Mouse (Mus musculus) midbrain, embryonic 12.5 days (tissue): Measurements from ENCODE around the gene Cmtr2. TPM values are rescaled to one million over a fixed set of nuclear protein-coding genes. Genes with fewer than 3 reads are reported as not detected.

Experiments used
- ATAC-seq: fragments of 200-750 bp; cut with Nextera tagmentation; 2 replicates; pipeline ENCODE4 v1.8.0; 2017; ENCODE audit warnings: low read depth, moderate TSS enrichment, moderate library complexity; ENCODE audit not compliant: low FRiP score
- H3K27ac ChIP-seq: fragments of 300-500 bp; sonication (generic); replicated peaks from 2 replicates; pipeline ENCODE4 v1.5.1; 2016; ENCODE audit warnings: mild to moderate bottlenecking
- H3K27me3 ChIP-seq: fragments of 300-500 bp; sonication (generic); 2 replicates; pipeline ENCODE4 v1.6.1; 2016; ENCODE audit warnings: mild to moderate bottlenecking
- H3K36me3 ChIP-seq: fragments of 300-500 bp; sonication (generic); 2 replicates; pipeline ENCODE4 v1.6.1; 2016
- H3K4me1 ChIP-seq: fragments of 300-500 bp; sonication (generic); 2 replicates; pipeline ENCODE4 v1.6.1; 2016
- H3K4me2 ChIP-seq: fragments of 300-500 bp; sonication (generic); replicated peaks from 2 replicates; pipeline ENCODE4 v1.6.1; 2016; ENCODE audit warnings: mild to moderate bottlenecking, moderate library complexity
- H3K4me3 ChIP-seq: fragments of 300-500 bp; sonication (generic); 2 replicates; pipeline ENCODE4 v1.5.1; 2016; ENCODE audit warnings: mild to moderate bottlenecking
- H3K9ac ChIP-seq: fragments of 300-500 bp; sonication (generic); replicated peaks from 2 replicates; pipeline ENCODE4 v1.6.1; 2016; ENCODE audit warnings: mild to moderate bottlenecking, moderate library complexity
- H3K9me3 ChIP-seq: fragments of 300-500 bp; sonication (generic); 2 replicates; pipeline ENCODE4 v1.6.1; 2016; ENCODE audit warnings: mild to moderate bottlenecking
- WGBS: fragments of 180-500 bp; shearing (Covaris S2); methylation state at CpG from one replicate; pipeline ENCODE4 v1.1.7; 2016; 5-methylcytosine and 5-hydroxymethylcytosine counted together
- polyA plus RNA-seq: library from polyadenylated mRNA; unstranded; fragments of >200 nt; fragmentation: Nextera tagmentation; extraction: Ambion mirVana; gene quantifications from 2 replicates; pipeline ENCODE4 v1.2.1, GENCODE M21; 2016

Cmtr2 gene
- polyA plus RNA-seq, 1 experiment from 2014 or later: 13.6 TPM

- Histone ChIP-seq H3K27ac (no peak overlapping the region), H3K4me3 (no peak overlapping the region), H3K4me1 (no peaks in the 10 kb centered on the region), H3K27me3 (no peaks in the 10 kb centered on the region), H3K36me3 (no peaks in the 10 kb centered on the region), H3K9ac (no peak overlapping the region), H3K4me2 (no peak overlapping the region), H3K9me3 (no peaks in the 10 kb centered on the region)
- 29% methylated on average over 11 of the region's 11 CpGs for WGBS
- no peak for ATAC-seq
These were observed 13.7 kb upstream of the Cmtr2 start for GRCm38 (mm10) chr8:110201806-110202205.

GRCm38 (mm10) chr8:110216253-110216652, 788 bp downstream of the Cmtr2 start:
- H3K4me3 ChIP-seq: no peak overlapping the region
- H3K27ac ChIP-seq: no peak overlapping the region
- WGBS: 85% methylated on average over 5 of the region's 5 CpGs
- H3K4me2 ChIP-seq: no peak overlapping the region
- no peak for ATAC-seq
- H3K27me3 ChIP-seq: no peaks in the 10 kb centered on the region
- peaks cover 5% of the 10 kb centered on the region for H3K36me3 ChIP-seq
- no peak overlapping the region for H3K9ac ChIP-seq
- no peaks in the 10 kb centered on the region for H3K9me3 ChIP-seq
- H3K4me1 ChIP-seq: peaks cover 13% of the 10 kb centered on the region

GRCm38 (mm10) chr8:110217198-110217597, 1.7 kb downstream of the Cmtr2 start:
- Histone ChIP-seq H3K9ac (no peak overlapping the region), H3K4me3 (peak overlapping the region; percentile 65), H3K36me3 (peaks cover 15% of the 10 kb centered on the region), H3K4me1 (peaks cover 13% of the 10 kb centered on the region), H3K27me3 (no peaks in the 10 kb centered on the region), H3K9me3 (no peaks in the 10 kb centered on the region), H3K4me2 (peak overlapping the region; percentile 77), H3K27ac (peak overlapping the region; percentile 36; the same call in 1 of the 2 replicates)
- WGBS: 36% methylated on average over 5 of the region's 5 CpGs
- ATAC-seq: peak; percentile 59

GRCm38 (mm10) chr8:110217681-110218131, 2.2 kb downstream of the Cmtr2 start:
- Histone ChIP-seq H3K4me3 (peak overlapping the region; percentile 65), H3K27ac (peak overlapping the region; percentile 49), H3K36me3 (peaks cover 20% of the 10 kb centered on the region), H3K4me2 (peak overlapping the region; percentile 77), H3K9me3 (no peaks in the 10 kb centered on the region), H3K27me3 (no peaks in the 10 kb centered on the region), H3K9ac (peak overlapping the region; percentile 49), H3K4me1 (peaks cover 13% of the 10 kb centered on the region)
- WGBS: under 1% methylated on average over 43 of the region's 43 CpGs
- peak; percentile 99 for ATAC-seq

DNA sequence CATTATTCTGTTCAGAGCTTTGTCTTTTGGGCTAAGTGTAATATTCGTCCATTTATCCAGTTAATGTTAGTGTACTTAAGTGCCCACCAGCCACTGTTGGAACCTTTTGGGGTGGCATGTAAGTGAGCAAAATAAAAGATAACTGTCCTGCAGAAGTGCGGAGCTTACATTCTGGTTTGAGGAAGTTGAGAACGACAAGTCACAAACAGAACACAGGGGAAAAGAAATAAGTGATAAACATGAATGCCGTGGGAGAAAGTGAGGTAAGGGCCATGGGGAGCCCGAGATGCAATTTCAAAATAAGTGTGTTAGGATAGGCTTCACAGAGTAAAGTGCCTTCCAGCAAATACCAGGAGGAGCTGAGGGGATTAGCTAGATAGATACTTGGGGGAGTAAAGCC, 3.0 kb downstream of the Cmtr2 start:
- peak overlapping the region; percentile 65 for H3K4me3 ChIP-seq
- no peaks in the 10 kb centered on the region for H3K27me3 ChIP-seq
- no peak for ATAC-seq
- no peak overlapping the region for H3K27ac ChIP-seq
- H3K36me3 ChIP-seq: peaks cover 28% of the 10 kb centered on the region
- H3K9ac ChIP-seq: peak overlapping the region; percentile 49; the same call in 1 of the 2 replicates
- H3K4me1 ChIP-seq: peaks cover 13% of the 10 kb centered on the region
- no peaks in the 10 kb centered on the region for H3K9me3 ChIP-seq
- WGBS: 76% methylated on average over 5 of the region's 5 CpGs
- peak overlapping the region; percentile 77 for H3K4me2 ChIP-seq

DNA sequence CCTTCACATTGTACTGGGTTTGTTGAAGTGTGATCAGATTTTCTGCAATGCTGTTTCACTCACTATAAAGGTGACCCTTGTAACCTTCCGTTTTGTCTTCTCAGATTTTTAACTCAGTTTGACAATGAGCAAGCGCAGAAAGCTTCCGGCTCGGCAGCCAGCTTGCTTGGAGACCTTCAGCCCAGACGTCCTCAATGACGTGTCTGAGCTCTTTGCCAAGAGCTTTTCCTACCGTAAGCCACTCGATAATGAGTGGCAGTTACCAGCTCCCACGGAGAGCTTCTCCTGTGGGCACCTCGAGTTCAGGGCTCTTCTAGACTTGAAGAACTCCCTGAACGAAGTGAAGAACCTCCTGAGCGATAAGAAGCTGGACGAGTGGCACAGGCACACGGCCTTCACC, 5.5 kb downstream of the Cmtr2 start:
- Histone ChIP-seq H3K27me3 (no peaks in the 10 kb centered on the region), H3K27ac (no peak overlapping the region), H3K36me3 (peaks cover 38% of the 10 kb centered on the region), H3K9ac (no peak overlapping the region), H3K4me3 (no peak overlapping the region), H3K4me2 (no peak overlapping the region), H3K4me1 (peaks cover 13% of the 10 kb centered on the region), H3K9me3 (no peaks in the 10 kb centered on the region)
- WGBS: 91% methylated on average over 14 of the region's 14 CpGs
- ATAC-seq: no peak

DNA sequence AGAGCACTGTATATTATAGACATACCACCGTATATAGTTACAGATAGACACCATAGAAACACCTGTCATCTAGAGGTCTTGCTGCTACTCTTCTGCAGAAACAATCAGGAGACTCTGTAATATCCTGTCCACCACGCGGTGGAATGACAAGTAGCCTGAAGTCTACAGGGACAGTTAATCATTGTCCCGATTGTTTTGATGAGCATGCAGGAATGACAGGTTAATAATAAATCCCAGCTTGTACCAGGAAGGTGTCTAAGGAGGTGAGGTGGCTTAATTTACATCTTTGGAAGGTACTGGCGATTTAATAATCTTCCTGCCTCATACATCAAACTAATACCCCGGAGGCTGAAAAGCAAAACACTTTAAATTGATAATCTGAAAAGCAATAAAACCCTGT, 15.3 kb downstream of the Cmtr2 start:
- Histone ChIP-seq H3K36me3 (no peaks in the 10 kb centered on the region), H3K9me3 (no peaks in the 10 kb centered on the region), H3K9ac (no peak overlapping the region), H3K4me1 (no peaks in the 10 kb centered on the region), H3K4me3 (no peak overlapping the region), H3K4me2 (no peak overlapping the region), H3K27ac (no peak overlapping the region), H3K27me3 (no peaks in the 10 kb centered on the region)
- WGBS: 82% methylated on average over 6 of the region's 6 CpGs
- no peak for ATAC-seq

DNA sequence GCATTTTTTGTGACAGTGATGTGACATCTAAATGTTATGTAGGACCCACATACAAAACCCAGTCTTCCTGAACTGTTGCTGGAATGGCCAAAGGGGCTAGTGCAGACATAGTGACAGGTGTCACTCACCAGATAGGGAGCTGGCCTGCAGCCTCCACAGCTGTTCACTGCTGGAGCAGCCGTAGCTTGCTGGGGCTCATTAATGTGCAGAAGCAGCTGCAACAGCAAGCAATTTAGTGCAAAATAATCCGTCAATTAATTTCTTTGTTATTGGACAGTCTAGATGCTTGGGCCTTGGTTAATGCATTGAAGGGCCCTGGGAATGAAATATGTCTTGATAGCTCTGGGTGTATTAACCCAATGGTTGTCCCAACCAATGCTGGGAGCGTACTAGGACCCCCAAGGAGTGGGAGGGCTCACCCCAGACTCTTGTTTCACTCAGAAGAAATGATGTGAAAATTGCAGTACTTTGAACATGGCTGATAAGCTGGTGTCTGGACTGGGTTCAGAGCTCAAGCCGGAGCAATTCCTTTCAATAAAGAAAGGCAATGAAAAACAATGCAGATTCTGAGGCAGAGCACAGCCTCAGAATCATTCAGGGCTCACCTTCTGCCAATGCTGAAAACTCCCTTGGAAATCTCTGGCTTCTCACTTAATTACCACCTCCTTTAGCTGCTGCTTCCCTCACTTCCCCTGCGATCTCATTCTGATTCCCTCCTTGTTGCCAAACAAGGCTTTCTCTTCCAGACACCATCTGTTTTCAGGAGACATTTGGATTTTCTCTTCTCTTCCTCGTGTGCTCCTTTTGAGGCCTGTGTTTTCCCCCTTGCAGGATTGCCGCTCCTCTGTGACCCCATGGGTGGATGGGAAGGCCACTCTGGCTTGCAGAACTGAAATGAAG, 27.1 kb downstream of the Cmtr2 start:
- 56% methylated on average over 7 of the region's 7 CpGs for WGBS
- Histone ChIP-seq H3K36me3 (no peaks in the 10 kb centered on the region), H3K27me3 (no peaks in the 10 kb centered on the region), H3K27ac (peak overlapping the region; percentile 27; the same call in 1 of the 2 replicates), H3K4me1 (no peaks in the 10 kb centered on the region; the same call in 1 of the 2 replicates), H3K9me3 (no peaks in the 10 kb centered on the region), H3K4me3 (no peak overlapping the region), H3K4me2 (no peak overlapping the region), H3K9ac (no peak overlapping the region)
- no peak for ATAC-seq

DNA sequence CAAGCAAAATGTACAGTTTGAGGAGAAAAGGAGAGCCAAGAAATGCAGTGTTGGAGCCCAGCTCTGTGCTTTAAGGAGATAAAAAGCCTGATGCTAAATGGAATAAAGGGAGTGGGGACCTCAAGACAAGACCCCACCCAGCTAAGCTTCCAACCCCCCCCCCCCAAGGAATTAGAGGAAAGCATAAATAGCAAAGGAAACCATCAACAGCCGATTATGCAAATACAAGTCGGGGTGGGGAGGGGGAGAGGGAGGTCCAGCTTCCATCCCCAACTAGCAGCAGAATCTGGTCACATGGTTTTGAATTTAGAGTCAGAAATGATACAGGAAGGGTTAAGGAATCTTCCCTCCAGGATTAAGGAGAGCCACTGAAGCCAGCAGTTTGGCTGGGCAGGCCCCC, 29.1 kb downstream of the Cmtr2 start:
- Histone ChIP-seq H3K9ac (no peak overlapping the region), H3K4me3 (no peak overlapping the region), H3K27ac (no peak overlapping the region), H3K4me2 (no peak overlapping the region), H3K36me3 (no peaks in the 10 kb centered on the region), H3K4me1 (no peaks in the 10 kb centered on the region; the same call in 1 of the 2 replicates), H3K9me3 (no peaks in the 10 kb centered on the region), H3K27me3 (no peaks in the 10 kb centered on the region)
- 64% methylated on average over 2 of the region's 2 CpGs for WGBS
- ATAC-seq: no peak

DNA sequence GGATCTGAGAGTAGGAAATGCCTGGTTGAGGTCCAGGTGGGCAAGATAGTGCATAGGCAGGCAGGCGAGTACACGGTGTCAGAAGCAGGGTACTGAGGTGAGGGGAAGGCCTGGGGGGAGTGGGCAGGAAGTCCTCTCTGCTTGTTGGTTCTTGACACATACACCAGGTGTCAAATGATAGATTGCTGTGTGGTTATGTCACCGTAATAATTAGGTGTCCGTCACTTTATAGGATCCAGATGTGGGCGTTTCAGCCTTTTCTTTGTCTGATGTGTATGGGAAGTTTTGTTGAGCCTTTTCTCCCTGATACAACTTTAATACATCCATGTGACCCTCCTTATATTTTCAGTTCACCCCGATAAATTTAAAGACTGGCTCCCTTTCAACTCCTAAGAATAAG, 31.8 kb downstream of the Cmtr2 start:
- Histone ChIP-seq H3K9ac (no peak overlapping the region), H3K27ac (no peak overlapping the region), H3K4me2 (no peak overlapping the region), H3K36me3 (no peaks in the 10 kb centered on the region), H3K4me1 (no peaks in the 10 kb centered on the region; the same call in 1 of the 2 replicates), H3K27me3 (no peaks in the 10 kb centered on the region), H3K4me3 (no peak overlapping the region), H3K9me3 (no peaks in the 10 kb centered on the region)
- WGBS: 81% methylated on average over 6 of the region's 6 CpGs
- ATAC-seq: no peak

DNA sequence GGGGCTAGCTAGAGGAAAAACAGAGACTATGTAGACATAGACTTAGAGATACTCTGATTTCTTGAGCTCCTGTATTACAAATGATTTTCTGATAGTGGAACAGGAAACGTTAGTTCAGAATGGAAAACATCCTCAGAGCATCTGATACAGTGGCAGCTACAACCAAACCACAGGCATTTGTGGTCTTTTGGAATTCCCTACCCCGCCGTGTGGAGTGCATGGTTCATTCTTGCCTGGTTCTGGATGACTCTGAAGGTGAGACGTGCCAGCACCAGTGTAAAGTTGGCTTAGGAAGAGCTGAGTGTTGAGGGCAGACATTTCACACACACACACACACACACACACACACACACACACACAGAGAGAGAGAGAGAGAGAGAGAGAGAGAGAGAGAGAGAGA, 38.5 kb downstream of the Cmtr2 start:
- Histone ChIP-seq H3K27ac (no peak overlapping the region), H3K9me3 (no peaks in the 10 kb centered on the region), H3K36me3 (no peaks in the 10 kb centered on the region), H3K4me2 (no peak overlapping the region), H3K27me3 (no peaks in the 10 kb centered on the region), H3K4me3 (no peak overlapping the region), H3K9ac (no peak overlapping the region), H3K4me1 (no peaks in the 10 kb centered on the region)
- 72% methylated on average over 4 of the region's 4 CpGs for WGBS
- ATAC-seq: no peak

DNA sequence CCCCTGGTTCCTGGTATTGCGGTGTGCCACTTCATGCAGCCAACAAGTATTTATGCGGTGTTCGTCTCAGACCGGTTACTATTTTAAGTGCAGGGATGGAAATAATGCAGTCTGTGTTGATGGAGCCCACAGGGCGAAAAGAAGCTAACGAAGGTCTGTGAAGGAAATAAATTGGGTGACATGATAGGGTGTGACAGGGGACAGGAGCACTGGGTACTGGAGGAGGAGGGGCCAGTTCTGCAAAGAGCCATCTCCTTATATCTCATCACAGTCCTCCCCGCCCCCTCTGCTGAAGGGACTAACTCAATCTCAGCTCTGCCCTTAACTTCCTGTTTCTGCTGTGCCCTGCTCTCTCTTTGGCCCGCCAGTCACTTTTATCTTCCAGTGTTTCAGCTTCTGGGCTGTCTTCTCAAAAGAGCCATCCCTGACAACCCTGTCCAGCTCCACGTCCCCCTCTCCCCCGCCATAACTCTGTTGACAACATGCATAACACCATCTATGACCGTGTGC, 50.4 kb downstream of the Cmtr2 start:
- ATAC-seq: no peak
- H3K36me3 ChIP-seq: no peaks in the 10 kb centered on the region
- WGBS: 81% methylated on average over 11 of the region's 11 CpGs
- H3K4me2 ChIP-seq: no peak overlapping the region
- no peak overlapping the region for H3K9ac ChIP-seq
- H3K4me1 ChIP-seq: peaks cover 11% of the 10 kb centered on the region
- no peak overlapping the region for H3K4me3 ChIP-seq
- H3K9me3 ChIP-seq: no peaks in the 10 kb centered on the region
- H3K27me3 ChIP-seq: 0 out of 2 replicates have a peak, but pooled peaks cover 3% of the 10 kb centered on the region
- H3K27ac ChIP-seq: no peak overlapping the region
